Mouse (Mus musculus): ENCODE measurements at regions not wholly inside any gene's neighbourhood (a gene's known extent, or its start where the extent isn't known, plus 50 kb on each side); places are given as distances from the start of the nearest gene placed in this dataset.

DNA sequence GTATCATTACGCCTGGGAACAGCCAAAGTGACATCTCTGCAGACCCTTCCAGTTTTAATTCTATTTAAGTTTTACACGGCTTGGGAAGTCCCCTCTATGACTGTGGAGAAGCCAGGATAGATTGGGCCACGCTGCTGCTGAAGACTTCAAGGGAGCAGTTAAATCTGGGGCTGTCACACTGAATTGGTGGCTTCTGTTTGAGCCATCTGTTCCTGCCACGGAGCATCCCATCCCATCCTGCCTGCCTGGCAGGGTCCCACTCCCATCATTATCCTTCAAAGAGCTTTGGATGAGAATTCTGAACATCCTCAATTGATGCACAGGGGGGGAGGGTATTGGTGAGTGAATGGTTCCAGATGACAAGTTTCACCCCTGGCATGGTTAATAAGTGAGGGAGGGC, 154.4 kb upstream of the Plpp4 start:
- Histone ChIP-seq H3K4me1 (ENCODE audit: control insufficient read depth, insufficient read depth, low read length) (no peaks in the 10 kb centered on the region), H3K27ac (ENCODE audit: insufficient read depth, low read length) (no peak overlapping the region), H3K4me3 (ENCODE audit: insufficient read depth, low read length) (no peak overlapping the region)
- TF ChIP-seq POLR2A (IDR thresholded peaks at IDR 0.05; ENCODE audit: low read depth, low read length) (no peak), CTCF (IDR thresholded peaks at IDR 0.05; ENCODE audit: borderline replicate concordance, insufficient read depth, low read length) (no peak)

DNA sequence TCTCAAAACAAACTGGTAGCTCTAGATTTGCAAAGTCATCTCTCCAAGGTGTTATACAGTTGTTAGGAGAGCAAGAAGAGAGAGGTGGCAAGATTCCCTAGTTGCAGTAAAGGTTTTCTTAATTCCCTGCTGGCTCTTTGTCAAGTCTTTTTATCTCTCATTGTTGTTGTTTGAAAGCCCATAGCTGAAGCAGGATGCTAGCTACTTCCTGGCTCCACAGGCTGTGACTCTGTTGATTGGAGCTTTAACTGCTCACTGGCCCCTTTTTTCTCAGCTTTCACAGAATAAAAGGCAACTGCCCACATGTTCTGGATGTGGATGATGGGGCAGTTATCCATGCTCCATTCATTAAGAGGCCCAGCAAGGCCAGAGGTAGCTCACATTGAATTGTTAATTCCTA, 122.7 kb upstream of the Plpp4 start:
- Histone ChIP-seq H3K27ac (ENCODE audit: insufficient read depth, low read length) (no peak overlapping the region), H3K4me1 (ENCODE audit: control insufficient read depth, insufficient read depth, low read length) (no peaks in the 10 kb centered on the region), H3K4me3 (ENCODE audit: insufficient read depth, low read length) (no peak overlapping the region)
- TF ChIP-seq CTCF (IDR thresholded peaks at IDR 0.05; ENCODE audit: borderline replicate concordance, insufficient read depth, low read length) (no peak), POLR2A (IDR thresholded peaks at IDR 0.05; ENCODE audit: low read depth, low read length) (no peak)

DNA sequence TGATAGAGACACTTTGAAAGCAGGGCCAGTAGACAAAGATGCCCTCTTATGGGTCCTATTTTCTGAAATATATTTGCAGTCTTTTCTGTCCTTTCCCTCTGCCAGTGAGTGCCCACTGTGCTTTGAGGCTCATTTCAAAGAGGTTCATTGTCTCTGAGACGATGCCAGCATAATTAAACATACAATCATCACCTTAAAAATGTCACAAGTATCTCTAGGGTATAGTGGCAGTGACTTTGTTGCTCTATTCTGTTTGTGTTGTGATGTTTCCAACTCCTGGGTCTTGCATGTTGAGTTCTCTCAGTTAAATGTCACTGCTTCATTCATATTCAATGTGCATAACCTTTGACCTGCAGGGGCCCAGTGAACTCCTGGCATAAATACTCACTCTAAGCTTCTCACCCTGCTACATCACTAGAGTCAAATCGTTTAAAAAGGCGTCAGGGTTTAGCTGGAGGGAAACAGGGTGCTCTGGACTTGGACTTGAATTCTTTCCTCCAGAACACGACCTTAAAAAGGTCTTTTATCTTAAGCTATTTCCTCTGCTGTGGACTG, 122.1 kb upstream of the Plpp4 start:
- Histone ChIP-seq H3K4me1 (ENCODE audit: control insufficient read depth, insufficient read depth, low read length) (no peaks in the 10 kb centered on the region), H3K27ac (ENCODE audit: insufficient read depth, low read length) (no peak overlapping the region), H3K4me3 (ENCODE audit: insufficient read depth, low read length) (no peak overlapping the region)
- no peak for TF ChIP-seq POLR2A (IDR thresholded peaks at IDR 0.05; ENCODE audit: low read depth, low read length)
- no peak for TF ChIP-seq CTCF (IDR thresholded peaks at IDR 0.05; ENCODE audit: borderline replicate concordance, insufficient read depth, low read length)

DNA sequence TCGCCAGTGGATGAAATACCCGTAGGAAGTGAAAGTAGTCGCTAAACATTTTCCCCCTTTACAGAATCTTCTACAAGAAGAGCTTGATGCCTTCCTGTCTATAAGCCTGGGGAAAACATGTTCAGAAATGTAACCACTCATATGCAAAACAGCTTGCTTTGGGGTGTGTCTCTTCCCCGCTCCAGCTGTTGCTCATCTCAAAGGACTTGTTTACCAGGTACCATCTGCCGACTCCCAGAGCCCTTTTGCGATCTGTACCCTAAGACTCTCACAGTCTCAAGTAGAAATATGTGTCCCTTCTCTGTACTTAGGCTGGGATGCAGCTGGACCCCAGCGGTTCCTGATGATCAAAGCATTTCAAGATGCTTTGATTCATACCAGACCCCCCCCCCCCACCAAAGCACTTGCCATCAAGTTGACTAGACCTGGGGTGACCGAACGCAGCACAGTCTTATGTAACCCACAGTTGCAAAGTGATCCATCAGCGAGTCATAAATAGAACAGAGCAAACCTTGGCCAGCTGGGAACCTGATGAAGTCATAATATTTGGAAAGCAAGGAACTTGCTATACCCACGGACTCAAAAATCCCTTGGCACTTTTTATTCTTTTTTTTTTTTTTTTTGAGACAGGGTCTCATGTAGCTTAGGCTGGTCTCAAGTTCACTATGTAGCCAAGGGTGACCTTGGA, 119.4 kb upstream of the Plpp4 start:
- no peak overlapping the region for H3K27ac ChIP-seq (ENCODE audit: insufficient read depth, low read length)
- TF ChIP-seq CTCF (IDR thresholded peaks at IDR 0.05; ENCODE audit: borderline replicate concordance, insufficient read depth, low read length) (no peak), POLR2A (IDR thresholded peaks at IDR 0.05; ENCODE audit: low read depth, low read length) (no peak)
- no peaks in the 10 kb centered on the region for H3K4me1 ChIP-seq (ENCODE audit: control insufficient read depth, insufficient read depth, low read length)
- no peak overlapping the region for H3K4me3 ChIP-seq (ENCODE audit: insufficient read depth, low read length)

DNA sequence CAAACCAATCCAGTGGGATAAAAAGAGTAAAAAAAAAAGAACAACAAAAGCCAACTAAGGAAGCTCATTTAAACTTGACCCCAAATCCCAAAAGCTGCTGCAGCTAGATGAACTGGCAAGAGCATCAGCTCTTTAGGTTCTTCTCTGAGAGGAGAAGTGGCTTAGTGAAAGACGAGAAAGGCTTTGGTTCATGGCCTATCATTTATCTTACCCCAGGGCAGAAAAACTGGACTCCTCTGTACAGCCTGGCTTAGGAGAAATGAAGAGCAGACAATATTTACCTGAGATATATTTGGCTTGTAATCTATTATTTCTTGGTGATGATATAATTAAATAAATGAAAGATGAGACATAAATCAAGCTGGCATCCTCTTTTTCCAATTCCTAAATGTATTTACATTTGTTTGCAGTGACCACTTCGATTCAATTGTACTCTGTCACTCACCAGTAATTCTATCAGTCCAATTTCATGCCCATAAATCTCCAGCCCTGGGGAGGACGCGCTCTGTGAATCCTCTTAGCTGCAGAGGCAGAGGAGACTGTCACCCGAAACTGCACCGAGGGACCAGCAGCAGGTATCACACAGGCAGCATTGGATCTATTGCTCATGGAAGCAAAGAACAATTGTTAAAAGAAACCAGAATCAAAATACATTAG, 114.8 kb upstream of the Plpp4 start:
- no peak overlapping the region for H3K27ac ChIP-seq (ENCODE audit: insufficient read depth, low read length)

DNA sequence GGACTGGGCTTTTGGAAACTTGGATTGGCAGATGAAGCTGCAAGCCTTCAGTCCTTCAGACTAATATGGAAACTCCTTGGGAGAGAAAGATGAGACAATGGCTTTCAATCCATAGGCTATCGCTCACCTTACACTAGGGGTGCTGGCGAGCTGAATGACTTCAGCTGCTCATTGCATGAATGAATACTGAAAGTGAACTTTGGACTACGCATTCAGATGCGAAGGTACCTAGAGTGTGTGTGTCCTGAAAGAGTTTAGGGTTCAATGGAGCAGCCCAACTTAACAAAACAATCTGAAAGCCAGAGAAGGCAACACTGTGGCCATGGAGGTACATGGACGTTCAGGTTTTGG, 114.3 kb upstream of the Plpp4 start:
- no peaks in the 10 kb centered on the region for H3K4me1 ChIP-seq (ENCODE audit: control insufficient read depth, insufficient read depth, low read length)
- no peak overlapping the region for H3K4me3 ChIP-seq (ENCODE audit: insufficient read depth, low read length)
- no peak overlapping the region for H3K27ac ChIP-seq (ENCODE audit: insufficient read depth, low read length)
- TF ChIP-seq CTCF (IDR thresholded peaks at IDR 0.05; ENCODE audit: borderline replicate concordance, insufficient read depth, low read length) (no peak), POLR2A (IDR thresholded peaks at IDR 0.05; ENCODE audit: low read depth, low read length) (no peak)

More for the DNA sequence above, 114.8 kb upstream of the Plpp4 start:
- no peak overlapping the region for H3K4me3 ChIP-seq (ENCODE audit: insufficient read depth, low read length)
- TF ChIP-seq CTCF (IDR thresholded peaks at IDR 0.05; ENCODE audit: borderline replicate concordance, insufficient read depth, low read length) (no peak), POLR2A (IDR thresholded peaks at IDR 0.05; ENCODE audit: low read depth, low read length) (no peak)
- no peaks in the 10 kb centered on the region for H3K4me1 ChIP-seq (ENCODE audit: control insufficient read depth, insufficient read depth, low read length)

DNA sequence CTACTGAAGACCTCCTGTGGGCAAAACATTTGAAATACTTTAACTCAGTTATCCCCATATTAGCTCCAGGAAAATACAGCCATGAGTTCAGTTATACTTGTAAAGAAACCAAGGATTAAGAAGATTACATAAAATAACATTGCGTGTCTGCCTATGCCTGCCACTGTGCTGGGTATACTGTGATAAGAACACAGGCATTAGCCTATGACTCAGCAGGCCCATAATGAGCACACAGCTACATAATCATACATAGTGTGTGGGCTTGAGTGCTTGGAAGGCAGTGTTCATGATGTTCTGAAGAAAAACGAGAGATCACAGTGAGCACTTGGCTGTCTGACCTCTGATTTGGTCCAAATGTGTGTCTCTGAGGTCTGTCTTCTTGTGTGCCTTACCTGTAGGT, 101.3 kb upstream of the Plpp4 start:
- H3K4me3 ChIP-seq (ENCODE audit: insufficient read depth, low read length): no peak overlapping the region
- no peak overlapping the region for H3K27ac ChIP-seq (ENCODE audit: insufficient read depth, low read length)
- TF ChIP-seq CTCF (IDR thresholded peaks at IDR 0.05; ENCODE audit: borderline replicate concordance, insufficient read depth, low read length) (no peak), POLR2A (IDR thresholded peaks at IDR 0.05; ENCODE audit: low read depth, low read length) (no peak)
- no peaks in the 10 kb centered on the region for H3K4me1 ChIP-seq (ENCODE audit: control insufficient read depth, insufficient read depth, low read length)

DNA sequence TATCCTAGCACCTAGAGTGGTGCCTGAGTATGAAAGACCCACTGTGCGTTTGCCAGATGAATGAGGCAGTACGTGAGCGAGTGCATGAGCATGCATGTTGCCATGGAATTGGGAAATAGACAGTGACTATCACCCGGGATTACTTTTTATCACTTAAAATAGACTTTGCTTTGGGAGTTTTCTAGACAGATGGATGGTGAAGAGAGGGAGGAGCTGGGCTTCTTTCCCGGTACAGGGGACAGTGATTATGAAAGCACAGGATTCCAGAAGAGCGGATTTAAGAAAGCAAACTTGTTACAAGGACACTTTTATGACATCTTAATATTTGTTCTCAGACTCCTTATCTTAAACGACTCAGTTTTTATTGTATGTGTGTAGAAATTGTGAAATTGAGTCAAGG, 86.9 kb upstream of the Plpp4 start:
- Histone ChIP-seq H3K4me1 (ENCODE audit: control insufficient read depth, insufficient read depth, low read length) (no peaks in the 10 kb centered on the region), H3K27ac (ENCODE audit: insufficient read depth, low read length) (no peak overlapping the region), H3K4me3 (ENCODE audit: insufficient read depth, low read length) (no peak overlapping the region)
- TF ChIP-seq CTCF (IDR thresholded peaks at IDR 0.05; ENCODE audit: borderline replicate concordance, insufficient read depth, low read length) (no peak), POLR2A (IDR thresholded peaks at IDR 0.05; ENCODE audit: low read depth, low read length) (no peak)

DNA sequence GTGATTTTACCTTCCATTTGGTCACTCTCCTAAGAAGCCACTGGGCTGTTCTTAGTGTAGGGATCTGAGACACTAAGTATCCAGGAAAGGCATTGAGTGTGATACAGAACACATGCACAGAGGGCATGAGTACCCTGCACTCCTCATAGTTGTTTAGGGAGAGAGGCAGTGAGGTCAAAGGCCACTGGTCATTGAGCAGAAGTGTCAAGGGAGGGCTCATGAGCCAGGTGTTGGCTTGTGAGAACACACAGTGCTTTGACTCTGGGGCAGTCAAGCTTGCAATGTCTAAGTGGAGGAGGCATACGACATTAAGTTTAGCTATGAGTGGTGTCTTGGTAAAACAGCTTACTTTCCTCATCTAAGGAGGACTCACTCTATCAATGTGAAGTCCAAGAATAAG, 65.9 kb upstream of the Plpp4 start:
- Histone ChIP-seq H3K4me3 (ENCODE audit: insufficient read depth, low read length) (no peak overlapping the region), H3K27ac (ENCODE audit: insufficient read depth, low read length) (no peak overlapping the region), H3K4me1 (ENCODE audit: control insufficient read depth, insufficient read depth, low read length) (no peaks in the 10 kb centered on the region)
- TF ChIP-seq POLR2A (IDR thresholded peaks at IDR 0.05; ENCODE audit: low read depth, low read length) (no peak), CTCF (IDR thresholded peaks at IDR 0.05; ENCODE audit: borderline replicate concordance, insufficient read depth, low read length) (no peak)

DNA sequence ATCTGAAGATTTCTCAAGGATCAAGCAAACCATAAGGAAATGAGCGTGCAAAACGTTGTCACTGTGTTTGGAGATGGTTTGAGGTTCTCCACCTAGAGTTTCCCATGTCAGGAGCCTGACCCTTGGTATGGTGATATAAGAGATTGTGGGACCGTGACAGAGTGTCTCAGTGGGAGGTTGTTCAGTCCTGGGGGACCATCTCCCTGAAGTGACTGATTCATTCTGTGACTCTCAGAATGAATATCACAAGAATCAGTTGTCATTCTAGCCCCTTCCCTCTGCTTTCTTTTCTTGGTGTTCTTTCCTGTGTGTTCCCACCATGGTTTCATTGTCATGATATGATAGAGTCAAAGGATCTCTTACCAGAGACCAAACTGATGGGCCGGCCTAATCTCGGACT, 49.8 kb upstream of the Plpp4 start:
- Histone ChIP-seq H3K4me1 (ENCODE audit: control insufficient read depth, insufficient read depth, low read length) (no peaks in the 10 kb centered on the region), H3K27ac (ENCODE audit: insufficient read depth, low read length) (no peak overlapping the region), H3K4me3 (ENCODE audit: insufficient read depth, low read length) (no peak overlapping the region)
- TF ChIP-seq CTCF (IDR thresholded peaks at IDR 0.05; ENCODE audit: borderline replicate concordance, insufficient read depth, low read length) (no peak), POLR2A (IDR thresholded peaks at IDR 0.05; ENCODE audit: low read depth, low read length) (no peak)
